Mouse (Mus musculus) embryonic fibroblast, embryonic 13.5 days (primary cell): ENCODE data around the gene Evx2.

ENCODE experiments used
- CTCF ChIP-seq: IDR thresholded peaks from 2 replicates; pipeline ENCODE4 v1.5.1; 2011; ENCODE audit warnings: mild to moderate bottlenecking, control low read depth, low read length, moderate library complexity, borderline replicate concordance; ENCODE audit not compliant: insufficient read depth
- POLR2A ChIP-seq: IDR thresholded peaks from 2 replicates; pipeline ENCODE4 v1.6.1; 2011; ENCODE audit warnings: low read depth, mild to moderate bottlenecking, control low read depth, low read length, moderate library complexity

GRCm38 (mm10) chr2:74691995-74692807 is 32.8 kb upstream of the Evx2 start:
- TF ChIP-seq POLR2A (0 out of 2 replicates have a peak, but pooled peaks have one; percentile 1), CTCF (no peak)
